Mouse (Mus musculus): ENCODE results near the gene Sqstm1.

GRCm38 (mm10) chr11:50184788-50185187 is 25.8 kb downstream of the Sqstm1 start:
- no peak for TF ChIP-seq POLR2A (IDR thresholded peaks at IDR 0.05; ENCODE audit: control insufficient read depth, low read depth, low read length)
- no peak for TF ChIP-seq CTCF (IDR thresholded peaks at IDR 0.05; ENCODE audit: control insufficient read depth, insufficient read depth, insufficient replicate concordance, low read depth, low read length)

All from testis, adult 2 months (tissue).